Mouse (Mus musculus) kidney, postnatal 25 days (tissue): ENCODE measurements around the gene Gabrp.

Experiments
- DNase-seq, 2 experiments: peaks; one replicate each; pipeline ENCODE4 v3.0.0; 2021; ENCODE audit warnings: mixed read lengths in 2 of 2

Gabrp gene

GRCm38 (mm10) chr11:33513376-33513991, 65.3 kb downstream of the Gabrp start, which contains the start of gene Ranbp17:
TSS of gene Ranbp17 (minus strand) at chr11:33513746.
- DNase-seq, result peak; percentile 39 to 60

- DNase-seq, result peak; percentile 31 to 72
Observed at GRCm38 (mm10) chr11:33512854-33513375, 65.8 kb downstream of the Gabrp start.

GRCm38 (mm10) chr11:33509401-33509800, 69.4 kb downstream of the Gabrp start:
- DNase-seq, result no peak
